Mouse (Mus musculus) myocyte (in vitro differentiated cells): ENCODE measurements around the gene Bco1.

Experiments
- CEBPB ChIP-seq: IDR thresholded peaks from 2 replicates; pipeline ENCODE4 v1.6.1; 2011; ENCODE audit warnings: mild to moderate bottlenecking, moderate library complexity; ENCODE audit not compliant: poor library complexity, insufficient read depth, severe bottlenecking
- E2F4 ChIP-seq: IDR thresholded peaks from one replicate; pipeline ENCODE4 v1.6.1; 2011; ENCODE audit warnings: mild to moderate bottlenecking, control low read depth, moderate library complexity; ENCODE audit not compliant: insufficient read depth
- MAX ChIP-seq: IDR thresholded peaks from one replicate; pipeline ENCODE4 v1.6.1; 2011; ENCODE audit warnings: low read depth, mild to moderate bottlenecking, control low read depth
- POLR2A ChIP-seq: IDR thresholded peaks from one replicate; pipeline ENCODE4 v1.6.1; 2011; ENCODE audit warnings: low read depth, mild to moderate bottlenecking, control low read depth, moderate library complexity; ENCODE audit not compliant: insufficient read length
- POLR2AphosphoS2 ChIP-seq: IDR thresholded peaks from one replicate; pipeline ENCODE4 v1.6.1; 2011; ENCODE audit warnings: low read depth, control low read depth; ENCODE audit not compliant: insufficient read length
- USF1 ChIP-seq: IDR thresholded peaks from one replicate; pipeline ENCODE4 v1.6.1; 2011; ENCODE audit warnings: low read depth, mild to moderate bottlenecking, control low read depth, moderate library complexity

DNA sequence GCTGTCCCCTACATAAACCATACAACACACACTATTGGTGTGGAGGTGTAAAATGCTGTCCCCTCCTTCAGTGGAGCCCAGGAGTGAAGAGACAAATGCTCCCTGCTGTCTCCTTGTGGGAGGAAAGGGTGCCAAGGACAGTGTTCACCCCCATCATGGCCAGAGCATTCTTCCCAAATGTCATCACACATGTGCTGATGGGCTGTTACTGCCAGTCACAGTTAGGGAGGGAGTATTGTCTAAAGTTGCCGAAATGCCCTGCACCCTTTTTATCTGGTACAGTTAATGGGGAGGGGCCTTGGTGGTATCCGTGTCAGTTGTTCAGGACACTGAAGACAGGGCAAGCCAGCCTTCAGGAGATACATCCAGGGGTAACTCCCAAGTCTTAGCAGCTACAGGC lies 70.9 kb downstream of the Bco1 start:
- TF ChIP-seq POLR2AphosphoS2 (no peak), CEBPB (no peak), POLR2A (no peak), MAX (no peak), E2F4 (no peak), USF1 (no peak)
